ENCODE assay signal across 9 mouse cellular contexts in genomic region chr4:84674318-84675170, GRCm38 (mm10). TPM values are rescaled to one million over a fixed set of nuclear protein-coding genes. Genes with fewer than 3 reads are reported as not detected.
DNase-seq lines count a peak whose midpoint lies in the region; ATAC-seq and TF ChIP-seq lines count a peak whose summit lies in the region.
"Had no signal": no experiment of that assay in that cellular context is flagged by ENCODE, and none has a peak within 500 bp of the region (broad histone marks: within the 10 kb centered on the region; RNA-seq: fewer than 3 reads in every experiment).

No protein-coding gene starts in this region.

- TF ChIP-seq CTCF in liver, embryonic 14.5 days (IDR thresholded peaks at IDR 0.05; ENCODE audit: low read depth): no peak

- H3K36me3 ChIP-seq in intestine, embryonic 14.5 days (ENCODE audit: control insufficient read depth, insufficient read depth, low read length): no peaks in the 10 kb centered on the region
- no peaks in the 10 kb centered on the region for H3K36me3 ChIP-seq in liver, embryonic 14.5 days (replicated peaks; ENCODE audit: control insufficient read depth, insufficient read depth, low read depth)
- H3K36me3 ChIP-seq: G1E had no signal

- H3K27me3 ChIP-seq in intestine, embryonic 14.5 days (replicated peaks; ENCODE audit: control insufficient read depth, insufficient read depth, low read length): peaks cover 9% of the 10 kb centered on the region; the same call in 1 of the 2 replicates
- H3K27me3 ChIP-seq in liver, embryonic 14.5 days (ENCODE audit: control insufficient read depth, insufficient read depth, low read length): peaks cover 47% of the 10 kb centered on the region

- peak; percentile 80 for ATAC-seq in intestine, embryonic 14.5 days (replicated peaks; ENCODE audit: low FRiP score, low TSS enrichment, low read depth)
- ATAC-seq in liver, embryonic 14.5 days (ENCODE audit: insufficient read depth): no peak

- H3K4me3 ChIP-seq in intestine, embryonic 14.5 days (ENCODE audit: low read depth, low read length): peak overlapping the region; percentile 67
- peak overlapping the region; percentile 40 to 49 for H3K4me3 ChIP-seq in liver, embryonic 14.5 days (ENCODE audit: insufficient read depth in 1 of 2, low read depth in 2 of 2, low read length in 2 of 2)

- WGBS in intestine, embryonic 14.5 days: under 1% methylated on average over 87 of the region's 104 CpGs
- under 1% methylated on average over 83 of the region's 104 CpGs for WGBS in liver, embryonic 14.5 days (ENCODE audit: insufficient replicate concordance)

- H3K4me1 ChIP-seq in intestine, embryonic 14.5 days (replicated peaks; ENCODE audit: control insufficient read depth, insufficient read depth, low read length): peaks cover 23% of the 10 kb centered on the region
- H3K4me1 ChIP-seq in liver, embryonic 14.5 days (replicated peaks; ENCODE audit: control insufficient read depth in 2 of 2, insufficient read depth in 2 of 2, low read length in 1 of 2): no peaks in the 10 kb centered on the region

- DNase-seq in gastrocnemius, adult 18-20 months (ENCODE audit: low spot score): peak; percentile 61
- no peak for DNase-seq in gastrocnemius, postnatal 25 days
- peak; percentile 60 for DNase-seq in adrenal gland, postnatal 25 days
- DNase-seq in gastrocnemius, adult 8-10 months (ENCODE audit: low spot score in 2 of 2): peak; percentile 27 to 49
- peak; percentile 78 for DNase-seq in intestine, embryonic 14.5 days (ENCODE audit: low spot score)
- no peak for DNase-seq in liver, embryonic 14.5 days (ENCODE audit: low read depth in 3 of 3, low spot score in 3 of 3)
- DNase-seq in ovary, adult 18-20 months (ENCODE audit: low spot score): peak; percentile 65
- DNase-seq in thymus, postnatal 14 days: no peak

- H3K27ac ChIP-seq in intestine, embryonic 14.5 days (ENCODE audit: low read depth): peak overlapping the region; percentile 93
- no peak overlapping the region for H3K27ac ChIP-seq in liver, embryonic 14.5 days

- peak overlapping the region; percentile 79 for H3K4me2 ChIP-seq in intestine, embryonic 14.5 days (ENCODE audit: low read length)
- peak overlapping the region; percentile 50 for H3K4me2 ChIP-seq in liver, embryonic 14.5 days (ENCODE audit: low read depth)

- no peak for TF ChIP-seq EP300 in liver, embryonic 14.5 days (IDR thresholded peaks at IDR 0.05; ENCODE audit: low read depth)

- H3K9ac ChIP-seq in intestine, embryonic 14.5 days (ENCODE audit: low read length): peak overlapping the region; percentile 82
- no peak overlapping the region for H3K9ac ChIP-seq in liver, embryonic 14.5 days (replicated peaks)

- no peaks in the 10 kb centered on the region for H3K9me3 ChIP-seq in intestine, embryonic 14.5 days (ENCODE audit: control insufficient read depth, low read length)
- no peaks in the 10 kb centered on the region for H3K9me3 ChIP-seq in liver, embryonic 14.5 days (ENCODE audit: control insufficient read depth, low read length)

RNA-seq across cellular contexts. Expression of gene Bnc2, which starts 0.5 kb away (rescaled TPM):
- total RNA-seq in gastrocnemius, adult 18-20 months (2021): 10 to 100 TPM in 1 of 2 experiments, 1 to 10 TPM in 1; 8.5 to 15.1 TPM
- total RNA-seq in gastrocnemius, postnatal 25 days (2021): 1 to 10 TPM; 4.5 to 6.3 TPM
- total RNA-seq in adrenal gland, postnatal 25 days (2021): 7.3 and 10.3 TPM in 2 replicates
- 10 to 100 TPM in 2 of 4 experiments, 1 to 10 TPM in 2; 6.2 to 17.1 (median 8.5) TPM for total RNA-seq in gastrocnemius, adult 8-10 months (2022)
- polyA plus RNA-seq in intestine, embryonic 14.5 days (2014; fragmentation: Nextera tagmentation; extraction: Ambion mirVana): 24.3 and 31.7 TPM in 2 replicates
- polyA plus RNA-seq in liver, embryonic 14.5 days (2012; rRNA removed): 0.17 TPM in 2 replicates
- polyA plus RNA-seq in liver, embryonic 14.5 days (2014; fragmentation: Nextera tagmentation; extraction: Ambion mirVana): 0.46 TPM in 1 of 2 replicates, not detected in the other
- polyA plus RNA-seq: G1E had no signal

Comparison
In these comparisons a context has a peak if more than half of its experiments do, and no peak if none do; other contexts are left out.
1. DNase-seq: peak in gastrocnemius, adult 18-20 months (single experiment), adrenal gland, postnatal 25 days (single experiment), gastrocnemius, adult 8-10 months (2 of 2), intestine, embryonic 14.5 days (single experiment) and ovary, adult 18-20 months (single experiment); none in gastrocnemius, postnatal 25 days (single experiment), liver, embryonic 14.5 days (0 of 3) and thymus, postnatal 14 days (single experiment).